ENCODE assay signal across 13 mouse cellular contexts in genomic region chr11:121082857-121083500, GRCm38 (mm10). TPM values are rescaled to one million over a fixed set of nuclear protein-coding genes. Genes with fewer than 3 reads are reported as not detected.
A peak's percentile ranks its signal among the peaks of the same experiment; 100 is the strongest.
DNase-seq lines count a peak whose midpoint lies in the region; TF ChIP-seq lines count a peak whose summit lies in the region.
"Had no signal": no experiment of that assay in that cellular context is flagged by ENCODE, and none has a peak within 500 bp of the region (broad histone marks: within the 10 kb centered on the region; RNA-seq: fewer than 3 reads in every experiment).

No protein-coding gene starts in this region.

- H3K27me3 ChIP-seq in thymus, adult 2 months (ENCODE audit: control insufficient read depth, insufficient read depth, low read length): no peaks in the 10 kb centered on the region
- no peaks in the 10 kb centered on the region for H3K27me3 ChIP-seq in kidney, adult 2 months (replicated peaks; ENCODE audit: control insufficient read depth, insufficient read depth, low read length)
- H3K27me3 ChIP-seq: Patski had no signal

- peak overlapping the region; percentile 28; the same call in 1 of the 2 replicates for H3K27ac ChIP-seq in brown adipose tissue, adult 24 weeks (replicated peaks; ENCODE audit: low read depth, low read length)
- peak overlapping the region; percentile 70; the same call in 1 of the 2 replicates for H3K27ac ChIP-seq in thymus, adult 2 months (ENCODE audit: control insufficient read depth, insufficient read depth, low read length)
- no peak overlapping the region; the same call in 1 of the 2 replicates for H3K27ac ChIP-seq in kidney, adult 2 months (ENCODE audit: insufficient read depth, low read depth, low read length)

- no peaks in the 10 kb centered on the region; the same call in 1 of the 2 replicates for H3K4me1 ChIP-seq in brown adipose tissue, adult 24 weeks (ENCODE audit: control insufficient read depth, insufficient read depth, insufficient read length, low read length)
- H3K4me1 ChIP-seq in thymus, adult 2 months (replicated peaks; ENCODE audit: control insufficient read depth, insufficient read depth, low read length): peaks cover 11% of the 10 kb centered on the region
- H3K4me1 ChIP-seq in kidney, adult 2 months (ENCODE audit: control insufficient read depth, insufficient read depth, low read length): peaks cover 10% of the 10 kb centered on the region

- 7% methylated on average over 6 of the region's 6 CpGs for WGBS in thymus, adult 2 months
- WGBS in kidney, adult 2 months: 43% methylated on average over 6 of the region's 6 CpGs

- TF ChIP-seq POLR2A in thymus, adult 2 months (IDR thresholded peaks at IDR 0.05; ENCODE audit: control insufficient read depth, extremely low read depth, insufficient read depth, low read length, poor library complexity): no peak
- TF ChIP-seq POLR2A in kidney, adult 2 months (IDR thresholded peaks at IDR 0.05; ENCODE audit: low read depth, low read length): no peak

- no peak for TF ChIP-seq CTCF in thymus, adult 2 months (IDR thresholded peaks at IDR 0.05; ENCODE audit: borderline replicate concordance, control insufficient read depth, extremely low read depth, insufficient read depth, low read length, poor library complexity)
- TF ChIP-seq CTCF in kidney, adult 2 months (conservative IDR thresholded peaks at IDR 0.05; ENCODE audit: insufficient read depth, insufficient read length, low read depth, low read length): no peak

- H3K36me3 ChIP-seq in thymus, adult 2 months (ENCODE audit: control insufficient read depth, insufficient read depth, low read length): no peaks in the 10 kb centered on the region
- H3K36me3 ChIP-seq in kidney, adult 2 months (ENCODE audit: control insufficient read depth, insufficient read depth, low read length): no peaks in the 10 kb centered on the region

- no peak overlapping the region for H3K4me3 ChIP-seq in brown adipose tissue, adult 24 weeks (ENCODE audit: insufficient read depth, low read depth, low read length)
- H3K4me3 ChIP-seq in thymus, adult 2 months (ENCODE audit: control insufficient read depth, insufficient read depth, low read length): no peak overlapping the region
- no peak overlapping the region for H3K4me3 ChIP-seq in kidney, adult 2 months (ENCODE audit: insufficient read depth, low read depth, low read length)

- peak; percentile 32 for DNase-seq in layer of hippocampus, adult 11-12 months (ENCODE audit: low spot score)
- no peak for DNase-seq in layer of hippocampus, adult 9-10 months (ENCODE audit: low spot score)
- DNase-seq in lung, postnatal 36 days: peak; percentile 77
- DNase-seq in thymus, adult 2 months: peak; percentile 33
- DNase-seq in kidney, adult 2 months: no peak
- DNase-seq in adrenal gland, postnatal 14 days: no peak
- no peak for DNase-seq in c-Kit-positive CD71-positive TER-119-positive erythroid progenitor cells, embryonic 14.5 days (ENCODE audit: low spot score)
- DNase-seq: cerebellum, postnatal 25 days; gastrocnemius, postnatal 36 days had no signal

RNA-seq across cellular contexts. Expression of gene Sectm1a, which starts 2.0 kb away (rescaled TPM):
- polyA plus RNA-seq in brown adipose tissue, adult 24 weeks (2012; ENCODE audit: insufficient read depth, insufficient read length, missing spikeins): not detected in 2 replicates
- 2.4 and 2.7 TPM in 2 replicates for polyA plus RNA-seq in thymus, adult 2 months (2012; rRNA removed)
- 2.1 and 2.8 TPM in 2 replicates for polyA plus RNA-seq in kidney, adult 2 months (2012; rRNA removed)
- not detected in 2 replicates for total RNA-seq in adrenal gland, postnatal 14 days (2021)
- total RNA-seq: gastrocnemius, postnatal 36 days had no signal
- polyA plus RNA-seq: stomach, embryonic 14.5 days had no signal

RNA-seq across cellular contexts. Expression of gene Sectm1b, which starts 19.6 kb away (rescaled TPM):
- polyA plus RNA-seq in brown adipose tissue, adult 24 weeks (2012; ENCODE audit: insufficient read depth, insufficient read length, missing spikeins): not detected in 2 replicates
- polyA plus RNA-seq in thymus, adult 2 months (2012; rRNA removed): 0.97 and 1.2 TPM in 2 replicates
- polyA plus RNA-seq in kidney, adult 2 months (2012; rRNA removed): 66.6 and 75.2 TPM in 2 replicates
- not detected in 2 replicates for total RNA-seq in adrenal gland, postnatal 14 days (2021)
- total RNA-seq: gastrocnemius, postnatal 36 days had no signal

RNA-seq across cellular contexts. Expression of gene Tex19.2, which starts 35.5 kb away (rescaled TPM):
- not detected in 2 replicates for polyA plus RNA-seq in brown adipose tissue, adult 24 weeks (2012; ENCODE audit: insufficient read depth, insufficient read length, missing spikeins)
- polyA plus RNA-seq in thymus, adult 2 months (2012; rRNA removed): 0.04 and 0.08 TPM in 2 replicates
- not detected in 2 replicates for polyA plus RNA-seq in kidney, adult 2 months (2012; rRNA removed)
- not detected in 2 replicates for total RNA-seq in adrenal gland, postnatal 14 days (2021)
- total RNA-seq: gastrocnemius, postnatal 36 days had no signal
- polyA plus RNA-seq: large intestine, adult 2 months; Patski; stomach, embryonic 14.5 days had no signal

RNA-seq across cellular contexts. Expression of gene Cd7, which starts 43.8 kb away (rescaled TPM):
- 2.3 TPM in 1 of 2 replicates, not detected in the other for polyA plus RNA-seq in brown adipose tissue, adult 24 weeks (2012; ENCODE audit: insufficient read depth, insufficient read length, missing spikeins)
- 39.2 and 55.2 TPM in 2 replicates for polyA plus RNA-seq in thymus, adult 2 months (2012; rRNA removed)
- 1.2 and 3.0 TPM in 2 replicates for polyA plus RNA-seq in kidney, adult 2 months (2012; rRNA removed)
- total RNA-seq in adrenal gland, postnatal 14 days (2021): 0.48 and 3.8 TPM in 2 replicates
- total RNA-seq: gastrocnemius, postnatal 36 days had no signal
- polyA plus RNA-seq: Patski had no signal

Comparison
In these comparisons a context has a peak if more than half of its experiments do, and no peak if none do; other contexts are left out.
1. DNase-seq: peak in layer of hippocampus, adult 11-12 months (single experiment), lung, postnatal 36 days (single experiment) and thymus, adult 2 months (single experiment); none in layer of hippocampus, adult 9-10 months (single experiment), kidney, adult 2 months (single experiment), adrenal gland, postnatal 14 days (single experiment) and c-Kit-positive CD71-positive TER-119-positive erythroid progenitor cells, embryonic 14.5 days (single experiment).
2. RNA of gene Sectm1b, which starts 19.6 kb away (polyA plus RNA-seq): 66.6 to 75.2 TPM in kidney, adult 2 months; 0.97 to 1.2 TPM in thymus, adult 2 months and not detected in brown adipose tissue, adult 24 weeks; every median in the first group is over 10 times any median in the second.